Mouse (Mus musculus) G1E-ER4 (cell line): ENCODE measurements around the gene Scube3. TPM values are rescaled to one million over a fixed set of nuclear protein-coding genes. Genes with fewer than 3 reads are reported as not detected.

Experiments used
- GATA1 ChIP-seq: IDR thresholded peaks from one replicate; pipeline ENCODE4 v1.8.0; 2012; ENCODE audit warnings: low read length, inconsistent platforms
- polyA plus RNA-seq: library from polyadenylated mRNA; stranded (reverse); fragments of >175 nt; gene quantifications from 2 replicates; pipeline ENCODE4 v1.2.3, GENCODE M21; 2012

The Scube3 gene
- polyA plus RNA-seq = not detected in 2 replicates

DNA sequence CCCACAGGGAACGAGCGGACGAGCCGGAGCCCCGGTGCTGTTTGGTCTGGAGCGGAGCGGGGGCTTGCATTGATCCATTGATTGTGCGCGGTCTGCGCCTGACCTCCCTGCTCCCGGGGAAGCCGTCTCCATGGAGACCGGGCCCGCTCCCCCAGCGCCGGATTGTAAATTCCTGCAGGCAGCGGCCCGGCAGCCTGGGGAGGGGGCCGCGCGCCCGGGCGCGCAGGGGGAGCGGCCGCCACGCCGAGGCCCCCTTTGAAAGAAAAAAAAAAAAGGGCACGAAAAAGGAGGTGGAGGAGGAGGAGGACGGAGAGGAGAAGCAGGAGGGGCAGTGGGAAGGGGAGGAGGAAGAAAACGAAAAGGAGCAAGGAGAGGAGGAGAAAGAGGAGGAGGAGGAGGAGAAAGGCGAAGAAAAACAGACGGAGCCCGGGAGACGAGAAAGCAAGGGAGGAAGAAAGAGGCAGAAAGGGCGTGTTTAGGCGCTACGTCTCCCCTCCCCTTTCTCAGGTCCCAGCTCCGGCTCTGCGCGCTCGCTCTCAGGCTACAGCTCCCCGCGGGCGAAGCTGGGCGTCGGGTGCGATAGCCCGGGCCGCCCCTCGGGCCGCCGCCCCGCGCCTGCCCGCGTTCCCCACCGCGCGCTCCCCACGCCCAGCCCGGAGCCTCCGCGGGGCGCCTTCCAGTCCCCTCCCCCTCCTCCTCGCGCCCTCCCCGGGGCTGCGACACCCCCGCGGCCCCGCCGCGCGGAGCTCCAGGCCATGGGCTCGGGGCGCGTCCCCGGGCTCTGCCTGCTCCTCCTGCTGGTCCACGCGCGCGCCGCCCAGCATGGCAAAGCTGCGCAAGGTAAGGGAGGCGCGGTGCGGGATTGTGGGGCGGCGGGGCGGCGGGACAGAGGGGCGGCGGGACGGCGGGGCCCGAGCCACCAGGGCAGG lies at the start of gene Scube3:
TSS of gene Scube3 (plus strand) at position 371 of the 929 bp plus-strand sequence.
- TF ChIP-seq GATA1 = no peak

DNA sequence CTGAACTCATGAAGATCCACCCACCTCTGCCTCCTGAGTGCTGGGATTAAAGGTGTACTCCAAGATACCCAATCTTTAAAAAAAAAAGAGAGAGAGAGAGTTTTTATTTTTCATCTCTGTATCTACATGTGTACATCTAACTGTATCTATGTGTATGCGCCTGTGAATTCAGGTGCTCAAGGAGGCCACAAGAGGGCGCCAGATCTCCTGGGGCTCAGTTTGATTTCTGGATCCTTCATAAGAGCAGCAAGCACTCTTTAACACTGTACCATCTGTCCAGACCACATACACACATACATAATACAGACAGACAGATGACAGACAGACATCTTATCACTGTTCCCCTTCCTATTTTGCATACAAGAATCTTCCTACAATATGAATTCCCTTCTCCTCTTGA lies 49.6 kb upstream of the Scube3 start:
- no peak for TF ChIP-seq GATA1

DNA sequence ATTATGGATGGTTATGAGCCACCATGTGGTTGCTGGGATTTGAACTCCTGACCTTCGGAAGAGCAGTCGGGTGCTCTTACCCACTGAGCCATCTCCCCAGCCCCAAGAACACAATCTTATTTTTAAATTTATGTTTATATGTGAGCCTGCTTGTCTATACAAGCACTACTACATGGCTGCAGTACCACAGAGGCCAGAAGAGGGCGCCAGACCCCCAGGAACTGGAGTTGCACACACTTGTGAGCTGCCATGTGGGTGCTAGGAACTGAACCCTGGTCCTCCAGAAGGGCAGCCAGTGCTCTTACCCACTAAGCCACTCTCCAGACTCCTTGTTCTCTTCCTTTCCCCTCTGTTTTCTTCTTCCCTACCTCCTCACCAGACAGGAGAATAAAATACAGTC lies 48.1 kb upstream of the Scube3 start:
- no peak for TF ChIP-seq GATA1

DNA sequence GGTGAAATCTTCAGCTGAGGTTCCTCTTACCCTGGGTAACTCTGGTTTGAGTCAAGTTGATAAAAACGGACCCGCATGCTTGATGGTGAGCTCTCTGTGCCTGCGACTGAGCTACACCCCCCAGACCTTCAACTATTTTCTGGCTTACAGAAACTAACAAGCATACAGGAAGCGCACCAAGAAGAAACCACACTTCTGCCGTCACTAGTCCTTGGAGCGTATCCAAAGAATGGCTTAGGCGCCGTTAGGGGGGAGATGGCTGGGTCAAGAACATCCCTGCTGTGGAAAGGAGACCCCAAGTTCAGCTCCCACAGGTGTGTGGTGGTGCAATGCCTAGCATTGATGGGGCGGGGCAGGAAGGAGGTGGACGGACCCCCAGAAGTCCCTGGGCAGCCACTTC lies 45.5 kb upstream of the Scube3 start:
- no peak for TF ChIP-seq GATA1

DNA sequence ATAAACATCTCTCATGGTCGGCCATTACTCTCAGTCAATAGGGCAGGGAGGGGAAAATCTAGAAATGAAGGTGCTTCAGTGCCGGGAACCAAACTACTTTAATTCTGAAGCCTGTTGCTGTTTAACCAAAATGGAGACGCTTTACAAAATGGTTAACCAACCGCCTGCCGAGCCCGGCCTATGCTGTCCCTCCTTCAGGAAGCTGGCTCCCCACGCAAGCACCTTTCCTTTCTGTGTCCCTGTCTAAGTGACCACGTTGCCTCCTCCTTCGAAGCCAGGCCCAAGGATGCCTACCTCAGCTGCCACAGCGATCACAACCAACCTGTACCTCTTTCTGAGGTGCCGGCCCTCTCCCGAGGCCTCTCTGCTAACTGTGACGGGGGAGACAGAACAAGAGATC lies 44.6 kb upstream of the Scube3 start:
- no peak for TF ChIP-seq GATA1

DNA sequence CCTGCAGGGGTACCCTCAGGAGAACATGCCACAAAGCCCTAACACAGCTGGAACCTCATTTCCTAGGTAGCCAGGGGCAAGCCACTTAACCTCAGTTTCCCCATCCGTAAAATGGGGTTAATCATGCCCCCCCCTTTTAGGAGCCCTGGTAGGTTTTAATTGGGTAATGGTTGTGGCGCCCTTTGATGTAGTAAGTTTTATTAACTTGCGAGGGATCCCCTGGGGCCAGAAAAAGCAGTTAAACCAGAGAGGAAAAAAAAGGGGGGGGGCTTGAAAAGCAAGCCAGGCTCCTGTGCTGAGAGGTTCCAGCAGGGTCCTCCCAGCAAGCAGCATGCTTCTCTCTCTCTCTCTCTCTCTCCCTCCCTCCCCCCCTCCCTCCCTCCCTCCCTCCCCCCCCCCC lies 42.9 kb upstream of the Scube3 start:
- no peak for TF ChIP-seq GATA1

DNA sequence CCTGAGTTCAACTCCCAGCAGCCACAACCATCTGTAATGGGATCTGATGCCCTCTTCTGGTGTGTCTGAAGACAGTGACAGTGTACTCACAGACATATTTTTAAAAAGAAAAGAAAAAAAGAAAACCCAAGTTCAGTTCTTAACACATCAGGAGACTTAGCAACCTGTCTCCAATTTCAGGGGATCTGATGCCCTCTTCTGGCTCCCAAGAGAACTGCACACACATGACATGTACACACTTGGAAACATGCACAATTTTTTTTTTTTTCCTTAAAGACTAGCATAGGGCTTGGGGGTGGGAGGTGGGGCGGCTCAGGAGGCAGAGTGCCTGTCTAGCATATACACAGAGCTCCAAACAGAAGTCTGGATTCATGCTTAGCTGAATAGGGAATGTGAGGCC lies 41.3 kb upstream of the Scube3 start:
- no peak for TF ChIP-seq GATA1

DNA sequence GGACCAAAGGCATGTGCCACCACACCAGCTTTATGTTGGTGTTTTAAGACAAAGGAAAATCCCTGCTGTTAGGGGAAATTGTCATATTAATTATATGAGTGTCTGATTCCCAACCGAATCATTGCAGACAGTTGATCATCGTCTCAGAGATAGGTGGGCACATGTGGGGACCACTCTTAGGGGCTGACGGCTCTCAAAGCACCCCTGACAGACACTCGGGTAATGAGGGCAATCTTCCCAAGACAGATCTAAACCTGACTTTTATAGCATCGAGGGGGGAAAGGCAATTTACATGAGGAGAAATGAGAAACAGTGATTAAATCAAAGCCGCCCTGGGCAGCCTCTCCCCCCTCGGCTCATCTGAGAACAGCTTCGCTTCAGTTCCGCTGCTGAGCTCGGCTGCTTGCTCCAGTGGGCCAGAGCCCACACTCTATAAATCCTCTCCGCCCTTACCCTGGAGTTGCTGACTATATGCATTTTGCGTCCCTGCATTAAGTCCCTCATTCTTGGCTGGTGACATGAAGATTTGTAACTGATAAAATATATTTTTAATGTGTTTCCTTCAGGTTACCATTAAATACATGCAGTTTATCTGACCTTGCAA lies 40.6 kb upstream of the Scube3 start:
- no peak for TF ChIP-seq GATA1

DNA sequence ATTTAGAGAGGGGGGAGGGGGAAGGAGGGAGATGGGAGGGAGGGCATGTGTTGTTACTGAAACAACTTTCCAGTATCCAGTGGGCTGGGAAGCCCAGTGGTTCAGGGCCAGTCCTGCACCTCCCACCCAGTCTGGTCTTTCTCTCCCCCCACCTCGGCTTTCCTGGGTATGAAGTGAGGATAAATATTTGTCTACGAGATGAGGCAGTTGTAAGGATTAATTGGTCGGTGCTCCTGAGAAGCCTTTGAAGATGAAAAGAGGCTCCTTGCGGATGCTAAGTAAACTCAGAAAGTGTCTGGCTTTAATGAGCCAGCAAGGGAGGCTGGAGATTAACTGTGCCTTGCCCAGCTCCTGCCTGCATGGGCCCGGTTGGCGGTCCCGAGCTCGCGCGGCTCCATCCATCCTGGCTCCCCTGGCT lies 40.0 kb upstream of the Scube3 start:
- TF ChIP-seq GATA1 = no peak

DNA sequence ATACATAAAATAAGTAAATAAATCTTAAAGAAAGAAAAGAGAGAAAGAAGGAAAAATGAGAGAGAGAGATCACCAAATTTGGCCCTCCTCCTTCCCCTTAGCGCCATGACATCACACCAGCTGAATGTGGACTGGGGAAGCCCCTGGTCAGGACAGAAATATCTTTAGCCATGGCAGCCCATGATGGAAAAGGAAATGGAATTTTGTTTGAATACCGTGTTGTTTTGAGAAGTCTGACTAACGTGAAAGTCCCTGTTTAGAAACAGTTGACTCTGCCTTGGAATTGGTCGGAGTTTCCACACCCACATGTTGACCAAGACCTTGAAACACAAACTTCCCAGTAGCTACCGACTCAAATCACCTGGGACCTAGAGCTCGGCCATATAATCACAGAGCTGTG lies 37.5 kb upstream of the Scube3 start:
- TF ChIP-seq GATA1 = no peak

DNA sequence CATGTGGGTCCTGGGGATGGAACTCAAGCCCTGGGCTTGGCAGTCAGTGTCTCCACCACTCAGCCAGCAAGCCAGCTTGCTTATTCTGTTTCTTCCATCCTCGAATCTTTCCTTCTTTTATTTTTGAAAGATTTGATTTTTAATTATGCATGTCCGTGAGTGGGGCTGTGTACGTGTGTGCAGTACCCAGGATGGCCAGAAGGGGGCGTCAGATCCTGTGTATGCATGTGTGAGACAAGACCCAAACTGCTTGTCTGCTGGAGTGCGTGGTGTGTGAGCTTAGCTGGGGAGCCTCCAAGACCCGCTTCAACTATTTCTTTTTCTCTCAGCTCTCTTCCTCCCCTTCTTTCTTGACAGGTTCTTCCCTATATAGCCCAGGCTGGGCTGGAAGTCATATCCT lies 35.6 kb upstream of the Scube3 start:
- TF ChIP-seq GATA1 = no peak

DNA sequence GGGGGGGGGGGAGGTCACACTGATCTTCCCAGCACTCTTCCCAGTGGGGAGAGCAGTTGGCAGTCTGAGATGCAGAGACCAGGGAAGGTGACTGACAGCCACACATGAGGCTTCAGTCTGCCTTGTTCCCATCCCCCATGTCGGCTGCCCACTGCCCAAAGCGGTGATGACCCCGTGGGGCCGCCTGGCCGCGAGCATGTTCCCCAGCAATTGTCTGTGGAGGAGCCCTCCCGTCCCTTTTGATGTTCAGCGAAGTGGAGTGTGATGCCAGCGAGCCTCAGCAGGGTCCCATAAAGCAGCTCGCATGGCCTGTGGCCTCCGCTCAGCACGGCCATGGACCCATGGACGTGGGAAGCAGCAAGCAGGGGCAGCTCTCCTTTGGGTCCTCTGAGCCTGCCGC lies 34.7 kb upstream of the Scube3 start:
- no peak for TF ChIP-seq GATA1

DNA sequence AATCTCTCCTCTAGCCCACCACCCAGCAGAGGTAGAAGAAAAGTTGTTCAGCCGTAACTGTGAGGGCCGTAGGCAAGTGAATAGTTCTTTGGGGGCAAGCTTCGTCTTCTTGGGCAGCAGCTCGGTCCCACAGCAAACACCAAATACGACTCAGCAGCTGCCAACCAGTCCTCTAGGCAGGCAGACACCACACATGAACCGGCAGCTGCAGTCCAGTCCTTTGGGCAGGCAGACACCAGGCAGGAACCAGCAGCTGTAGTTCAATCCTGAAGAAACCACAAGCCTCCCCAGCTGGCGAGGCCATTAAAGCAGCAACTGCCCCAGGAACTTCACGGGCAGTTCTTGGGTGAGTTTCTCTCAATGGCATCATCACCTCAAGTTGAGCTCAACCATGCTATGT lies 29.7 kb upstream of the Scube3 start:
- no peak for TF ChIP-seq GATA1

DNA sequence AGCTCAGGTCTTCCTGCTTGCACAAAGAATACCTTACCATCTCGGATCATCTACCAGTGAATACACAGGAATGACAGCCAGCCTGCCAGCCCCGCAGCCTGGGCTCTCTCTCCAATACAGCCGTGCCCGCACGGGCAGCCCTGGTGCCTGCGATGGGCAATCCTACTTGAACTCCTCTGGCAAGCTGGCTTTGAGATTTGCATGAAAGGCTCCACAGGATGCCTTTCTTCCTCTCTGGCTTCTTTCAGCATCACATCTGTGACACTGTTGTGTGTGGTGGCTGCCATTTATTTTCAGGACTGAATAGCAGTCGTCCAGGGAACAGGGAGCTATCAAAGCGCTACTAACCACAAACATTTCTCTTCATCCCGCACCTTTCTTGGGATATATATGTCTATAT lies 25.6 kb upstream of the Scube3 start:
- TF ChIP-seq GATA1 = no peak

DNA sequence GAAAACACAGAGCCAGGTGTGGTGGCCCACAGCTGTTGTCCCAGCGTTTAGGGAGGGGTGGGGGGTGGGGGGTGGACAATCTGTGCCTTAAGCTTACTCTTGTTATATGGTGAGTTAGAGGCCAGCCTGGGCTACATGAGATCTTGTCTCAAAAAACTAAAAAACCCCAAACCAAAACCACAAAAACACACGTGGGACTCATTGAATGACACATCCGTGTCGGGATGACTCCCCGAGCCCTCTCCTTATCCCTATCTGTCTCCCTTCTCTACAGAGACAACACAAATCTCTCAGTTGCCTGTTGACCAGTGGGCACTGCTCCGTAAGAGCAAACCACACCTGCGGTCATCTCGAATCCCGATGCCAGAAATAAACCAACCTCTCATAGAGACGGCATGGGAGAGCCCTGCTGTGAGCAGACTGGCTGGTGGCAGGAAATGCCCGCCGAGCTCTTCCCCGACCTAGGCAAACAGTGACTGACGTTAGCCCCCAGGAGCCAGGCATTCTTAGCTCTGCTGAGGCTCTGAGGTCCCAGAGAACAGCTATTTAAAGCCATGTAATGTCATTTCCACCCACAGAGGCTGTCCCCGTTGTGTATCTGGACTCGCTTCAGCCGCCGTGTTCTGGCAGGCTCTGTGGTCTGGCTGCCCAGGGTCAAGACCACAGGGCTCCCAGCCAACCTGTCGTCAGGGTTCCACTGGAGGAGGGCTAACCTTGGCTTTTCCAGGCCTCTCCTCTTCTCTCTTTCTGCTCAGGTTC lies 24.3 kb upstream of the Scube3 start:
- TF ChIP-seq GATA1 = no peak

DNA sequence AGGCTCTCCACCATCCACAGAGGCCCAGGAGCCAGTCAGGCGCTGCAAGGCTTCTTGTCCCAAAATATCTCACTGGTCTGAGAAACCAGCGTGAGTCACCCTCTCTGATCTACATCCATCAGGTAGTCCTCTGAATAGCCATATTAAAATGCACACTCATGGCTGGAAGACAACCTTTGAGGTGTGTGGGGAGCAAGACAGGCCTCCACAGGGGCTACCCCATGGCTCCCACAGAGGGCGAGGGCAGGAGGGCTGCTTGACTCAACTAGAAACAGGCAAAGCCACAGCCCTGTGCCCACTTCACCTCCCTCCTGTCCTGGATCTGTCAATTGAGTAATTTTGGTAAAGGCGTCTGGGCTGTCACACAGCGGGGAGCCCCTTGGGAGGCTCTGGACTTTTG lies 21.5 kb upstream of the Scube3 start:
- TF ChIP-seq GATA1 = no peak

DNA sequence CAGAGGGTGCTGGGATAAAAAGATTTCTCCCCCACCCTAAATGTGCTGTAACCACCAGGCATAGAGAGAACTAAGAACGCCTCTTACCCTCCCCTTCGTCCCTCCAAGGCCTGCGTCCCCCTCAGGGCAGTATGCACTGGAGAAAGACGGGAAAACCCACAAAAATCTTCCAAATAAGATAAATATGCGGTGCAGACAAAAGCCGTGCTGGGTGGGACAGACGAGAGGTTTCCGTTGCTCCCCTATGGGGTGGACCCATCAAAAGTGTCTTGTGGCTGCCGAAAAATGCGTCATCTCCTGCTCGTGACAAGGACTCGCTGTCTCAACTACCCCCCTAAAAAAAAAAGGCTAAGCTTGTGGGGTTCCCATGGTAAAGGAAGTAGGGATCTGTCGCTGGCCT lies 19.0 kb upstream of the Scube3 start:
- TF ChIP-seq GATA1 = no peak
